Mouse (Mus musculus) urinary bladder, postnatal 4 days (tissue): ENCODE results near the gene Krt4.
A peak's percentile ranks its signal among the peaks of the same experiment; 100 is the strongest.

Experiments
- DNase-seq, 2 experiments: peaks; one replicate each; pipeline ENCODE4 v3.0.0; 2021 to 2022; ENCODE audit warnings: low spot score in 2 of 2

Gene Krt4

GRCm38 (mm10) chr15:101924635-101925034 lies at the start of gene Krt4:
Krt4 (minus strand) TSS chr15:101924735.
- DNase-seq = no peak

GRCm38 (mm10) chr15:101973414-101974077 lies 49.0 kb upstream of the Krt4 start:
- DNase-seq = peak; percentile 90 to 96

- peak; percentile 38 to 78 for DNase-seq
Observed at GRCm38 (mm10) chr15:101970536-101970935, 46.0 kb upstream of the Krt4 start.

GRCm38 (mm10) chr15:101966808-101967207 lies 42.3 kb upstream of the Krt4 start:
- DNase-seq = peak in 1 of 2 experiments; percentile 44

GRCm38 (mm10) chr15:101958891-101959290 lies 34.4 kb upstream of the Krt4 start:
- DNase-seq = no peak

- no peak for DNase-seq
Observed at GRCm38 (mm10) chr15:101954187-101954586, 29.7 kb upstream of the Krt4 start, which contains the start of gene Krt78. Krt78 (minus strand) TSS chr15:101954287.

GRCm38 (mm10) chr15:101952733-101953474 lies 28.4 kb upstream of the Krt4 start:
- DNase-seq = no peak

- no peak for DNase-seq
Observed at GRCm38 (mm10) chr15:101945430-101945829, 20.9 kb upstream of the Krt4 start.

- DNase-seq = no peak
Observed at GRCm38 (mm10) chr15:101941948-101942347, 17.4 kb upstream of the Krt4 start.

GRCm38 (mm10) chr15:101940274-101940829 lies 15.8 kb upstream of the Krt4 start, which contains the start of gene Krt79:
Krt79 (minus strand) TSS chr15:101940324.
- no peak for DNase-seq

- DNase-seq = no peak
Observed at GRCm38 (mm10) chr15:101938600-101939308, 14.2 kb upstream of the Krt4 start.

- DNase-seq = no peak
Observed at GRCm38 (mm10) chr15:101933024-101933423, 8.5 kb upstream of the Krt4 start.

- peak in 1 of 2 experiments; percentile 47 for DNase-seq
Observed at GRCm38 (mm10) chr15:101929666-101930065, 5.1 kb upstream of the Krt4 start.

GRCm38 (mm10) chr15:101929087-101929486 lies 4.6 kb upstream of the Krt4 start:
- DNase-seq = no peak

- DNase-seq = no peak
Observed at GRCm38 (mm10) chr15:101927340-101928080, 3.0 kb upstream of the Krt4 start.

- DNase-seq = no peak
Observed at GRCm38 (mm10) chr15:101925041-101925440, 506 bp upstream of the Krt4 start.

- no peak for DNase-seq
Observed at GRCm38 (mm10) chr15:101922296-101922695, 2.2 kb downstream of the Krt4 start.

- no peak for DNase-seq
Observed at GRCm38 (mm10) chr15:101916072-101916471, 8.5 kb downstream of the Krt4 start.

- DNase-seq = no peak
Observed at GRCm38 (mm10) chr15:101904849-101905248, 19.7 kb downstream of the Krt4 start.

GRCm38 (mm10) chr15:101902171-101903149 lies 22.1 kb downstream of the Krt4 start:
- no peak for DNase-seq
